Mouse (Mus musculus): ENCODE data around the gene Gtf2ird1. TPM values are rescaled to one million over a fixed set of nuclear protein-coding genes. Genes with fewer than 3 reads are reported as not detected.

Gtf2ird1 gene
- total RNA-seq, 2 experiments from 2014 or later = 28.0 to 35.0 TPM

DNA sequence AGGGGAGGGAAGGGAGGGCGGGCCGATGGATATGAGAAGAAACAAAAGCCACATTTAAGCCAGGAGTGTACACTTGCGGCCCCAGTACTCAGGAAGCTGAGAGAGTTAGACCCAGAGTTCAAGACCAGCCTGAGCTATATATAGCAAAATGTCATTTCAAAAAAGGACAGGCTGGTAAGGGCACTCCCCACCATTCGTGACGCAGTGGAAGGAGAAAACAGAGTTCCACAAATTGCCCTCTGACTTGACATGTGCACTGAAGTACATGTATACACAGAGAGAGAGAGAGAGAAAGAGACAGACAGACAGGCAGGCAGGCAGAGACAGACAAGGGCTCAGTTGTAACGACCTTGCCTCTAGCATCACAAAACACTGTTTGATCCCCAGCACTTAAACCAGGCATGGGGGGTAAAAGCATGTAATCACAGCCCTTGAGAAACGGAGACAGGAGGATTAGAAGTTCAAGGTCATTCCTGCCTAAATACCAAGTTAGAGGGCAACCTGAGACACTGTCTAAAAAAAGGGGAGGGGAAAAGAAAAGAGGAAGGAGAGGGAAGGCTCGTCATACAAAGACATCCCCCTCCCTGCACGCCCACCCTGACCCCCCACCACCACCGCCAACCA, 11.2 kb downstream of the Gtf2ird1 start:
- DNase-seq (ENCODE audit: low spot score in 2 of 2) = no peak

DNA sequence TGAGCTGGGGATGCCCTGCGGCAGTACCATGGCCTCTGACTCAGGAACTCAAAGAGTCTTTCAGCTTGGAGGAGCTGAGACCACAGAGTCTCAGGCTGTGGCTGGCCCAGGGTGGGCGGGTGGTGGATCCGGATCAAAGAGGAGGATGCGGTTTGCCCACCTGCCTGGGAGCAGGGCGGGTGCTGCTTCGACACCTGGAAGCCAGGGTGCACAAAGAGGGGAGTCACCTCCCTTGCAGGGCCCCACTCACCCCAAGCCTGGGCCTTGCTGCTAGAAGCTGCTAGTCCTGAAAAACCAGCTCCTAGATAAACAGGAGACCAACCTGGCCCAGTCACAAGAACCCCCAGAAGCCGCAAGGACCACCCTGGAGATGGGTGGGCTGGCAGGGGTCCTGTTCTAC, 12.0 kb downstream of the Gtf2ird1 start:
- DNase-seq (ENCODE audit: low spot score in 2 of 2) = no peak

- DNase-seq (ENCODE audit: low spot score in 2 of 2) = no peak
These were observed 14.4 kb downstream of the Gtf2ird1 start for GRCm38 (mm10) chr5:134442066-134442465.

- DNase-seq (ENCODE audit: low spot score in 2 of 2) = no peak
These were observed 15.4 kb downstream of the Gtf2ird1 start for GRCm38 (mm10) chr5:134441105-134441504.

DNA sequence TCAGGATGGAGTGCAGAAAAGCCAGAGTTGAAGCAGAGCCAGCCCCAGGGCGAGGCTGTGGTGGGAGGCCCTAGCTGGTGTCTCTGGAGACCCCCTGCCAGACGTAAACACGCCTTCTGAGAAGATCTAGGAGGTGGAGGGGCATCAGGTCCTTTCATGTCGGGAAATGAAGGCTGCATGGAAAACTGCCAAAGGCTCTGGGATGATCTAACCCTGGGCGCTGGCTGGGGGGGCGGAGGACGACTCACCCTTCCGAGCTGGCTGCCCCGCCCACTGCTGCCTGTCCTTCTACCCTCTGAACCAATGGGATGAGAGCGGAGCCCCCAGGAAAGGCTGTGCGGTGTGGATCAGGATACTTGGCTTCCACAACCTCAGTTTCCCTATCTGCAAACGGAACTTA, 16.4 kb downstream of the Gtf2ird1 start:
- no peak for DNase-seq (ENCODE audit: low spot score in 2 of 2)

- DNase-seq (ENCODE audit: low spot score in 2 of 2) = no peak
These were observed 17.0 kb downstream of the Gtf2ird1 start for GRCm38 (mm10) chr5:134439481-134439880.

DNA sequence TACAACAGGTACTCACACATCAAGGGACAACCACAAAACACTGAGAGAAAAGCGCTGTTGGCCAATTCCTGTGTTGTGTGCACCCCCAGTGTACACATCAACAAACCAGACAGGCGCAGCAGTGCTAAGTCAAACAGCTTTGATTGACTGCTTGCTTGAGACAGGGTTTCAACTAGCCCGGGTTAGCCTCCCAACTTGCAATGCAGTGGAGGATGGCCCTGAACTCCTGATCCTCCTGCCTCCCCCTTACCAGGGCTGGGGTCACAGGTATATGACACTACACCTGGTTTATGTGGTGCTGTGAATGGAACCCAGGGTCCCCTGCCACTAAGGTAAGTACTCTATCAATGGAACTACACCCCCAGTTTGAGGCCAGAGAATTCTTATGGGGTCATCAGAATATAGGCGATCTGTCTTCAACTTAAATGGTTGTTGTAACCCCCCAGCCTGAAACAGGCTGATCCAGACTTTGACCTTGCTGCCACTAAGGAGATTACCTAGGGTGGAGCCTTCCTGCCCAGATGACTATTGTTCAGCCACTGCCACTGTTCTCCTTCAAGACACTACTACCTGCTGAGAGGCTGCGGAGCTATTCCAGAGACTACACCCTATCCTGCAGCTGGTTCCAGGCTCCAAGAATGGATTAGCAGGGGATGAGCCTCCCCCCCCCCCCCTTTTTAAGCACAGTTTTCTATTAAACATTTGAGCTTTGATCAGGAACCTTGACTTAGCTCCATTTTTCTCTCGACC, 17.7 kb downstream of the Gtf2ird1 start:
- DNase-seq (ENCODE audit: low spot score in 2 of 2) = no peak

GRCm38 (mm10) chr5:134437459-134437827, 19.1 kb downstream of the Gtf2ird1 start:
- peak; percentile 26 to 36 for DNase-seq (ENCODE audit: low spot score in 2 of 2)

GRCm38 (mm10) chr5:134436782-134437458, 19.6 kb downstream of the Gtf2ird1 start:
- DNase-seq (ENCODE audit: low spot score in 2 of 2) = no peak

DNA sequence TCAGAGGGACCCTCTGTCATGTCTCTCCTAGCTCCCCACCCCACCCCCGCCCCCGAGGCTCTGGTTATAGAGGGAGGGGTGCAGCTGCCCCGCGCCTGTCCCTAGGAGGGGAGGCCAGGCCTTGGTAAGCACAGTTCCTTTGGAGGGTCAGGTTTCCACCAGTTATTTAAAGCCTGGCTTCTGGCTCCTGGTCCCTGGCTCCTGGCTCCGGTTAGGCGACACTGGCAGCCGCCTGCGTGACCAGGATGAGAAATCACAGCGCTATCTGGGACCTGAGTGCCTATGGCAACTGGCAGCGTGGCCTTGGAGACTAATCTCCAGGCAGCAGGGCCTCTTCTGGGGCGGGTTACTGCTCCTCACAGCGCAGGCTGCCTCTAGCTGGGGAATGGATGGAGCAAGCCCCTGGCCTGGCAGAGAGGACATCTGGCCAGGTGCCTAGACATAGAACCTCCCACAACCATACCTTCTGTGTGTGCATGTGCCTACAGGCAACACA, 20.6 kb downstream of the Gtf2ird1 start:
- DNase-seq (ENCODE audit: low spot score in 2 of 2) = peak; percentile 31 to 38

- no peak for DNase-seq (ENCODE audit: low spot score in 2 of 2)
These were observed 23.4 kb downstream of the Gtf2ird1 start for GRCm38 (mm10) chr5:134433137-134433536.

DNA sequence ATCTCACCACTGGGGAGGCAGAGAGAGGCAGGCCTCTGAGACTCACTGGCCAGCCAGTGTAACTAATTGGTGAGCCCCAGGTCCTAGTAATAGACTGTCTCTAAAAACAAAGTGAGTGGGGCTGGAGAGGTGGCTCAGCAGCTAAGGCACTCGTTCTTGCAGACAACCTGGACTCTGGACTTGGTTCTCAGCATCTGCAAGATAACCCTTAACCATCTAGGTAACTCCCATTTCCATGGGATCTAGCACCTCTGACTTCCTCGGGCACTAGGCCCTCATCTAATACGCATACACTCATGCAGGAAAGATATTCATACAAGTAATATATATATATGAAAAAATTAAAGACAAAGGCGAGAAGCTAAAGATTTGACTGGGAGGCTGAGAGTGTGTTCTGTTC, 26.4 kb downstream of the Gtf2ird1 start:
- no peak for DNase-seq (ENCODE audit: low spot score in 2 of 2)

DNA sequence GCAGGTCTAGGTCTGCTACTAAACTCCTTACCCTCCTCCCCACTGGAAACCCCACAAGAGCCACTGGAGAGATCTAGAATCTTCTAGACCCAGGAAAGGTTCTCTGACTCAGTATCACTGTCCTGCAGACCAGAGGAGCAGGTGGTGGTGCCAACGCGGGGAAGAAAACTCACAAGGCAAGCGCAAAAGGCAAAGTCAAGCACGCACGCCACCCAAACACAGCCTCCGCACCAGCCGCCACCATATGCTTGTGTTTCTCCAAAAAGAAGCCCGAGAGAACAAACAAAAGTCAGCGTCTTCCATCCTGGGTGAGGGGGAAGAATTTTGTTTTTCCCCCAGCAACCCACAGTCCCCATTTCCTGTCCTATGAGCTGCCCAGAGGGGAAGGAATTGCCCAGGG, 28.9 kb downstream of the Gtf2ird1 start:
- peak in 1 of 2 experiments; percentile 30 for DNase-seq (ENCODE audit: low spot score in 2 of 2)

DNA sequence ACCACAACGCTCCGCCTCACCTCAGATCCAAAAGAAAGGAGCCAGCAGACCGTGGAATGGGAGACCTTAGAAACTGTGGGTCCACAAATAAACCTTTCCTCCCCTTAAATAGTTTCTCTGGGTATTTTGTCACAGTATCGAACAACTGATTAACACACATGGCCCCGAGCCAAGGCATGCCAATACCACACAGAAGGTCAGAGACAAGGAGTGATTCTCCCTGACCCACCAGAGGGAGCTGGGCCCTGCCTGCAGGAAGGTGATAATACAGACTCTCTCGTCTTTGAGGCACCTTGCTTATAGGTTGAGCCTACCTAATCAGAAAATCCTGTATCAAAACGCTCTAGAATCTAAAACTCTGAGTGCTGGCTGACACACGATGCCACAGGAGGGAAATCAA, 30.9 kb downstream of the Gtf2ird1 start:
- DNase-seq (ENCODE audit: low spot score in 2 of 2) = no peak

DNA sequence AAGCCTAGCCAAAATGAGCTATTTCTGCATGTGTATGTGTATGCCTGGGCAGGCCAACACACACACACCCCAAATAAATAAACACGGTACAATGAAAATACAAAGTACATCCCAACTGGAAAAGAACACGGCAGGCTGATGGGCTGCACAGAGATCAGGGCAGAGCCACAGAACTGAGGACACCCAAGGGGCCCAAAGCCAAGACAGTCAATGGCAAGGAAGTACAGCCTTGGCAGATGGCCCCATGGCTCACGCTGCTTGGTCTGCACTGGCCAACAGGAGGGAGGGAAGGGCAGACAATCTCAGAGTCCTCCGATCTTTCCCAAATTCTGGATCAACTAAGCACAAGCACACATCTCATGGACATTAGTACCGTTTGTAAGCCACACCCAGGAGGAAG, 32.6 kb downstream of the Gtf2ird1 start:
- peak; percentile 28 to 57 for DNase-seq (ENCODE audit: low spot score in 2 of 2)

DNA sequence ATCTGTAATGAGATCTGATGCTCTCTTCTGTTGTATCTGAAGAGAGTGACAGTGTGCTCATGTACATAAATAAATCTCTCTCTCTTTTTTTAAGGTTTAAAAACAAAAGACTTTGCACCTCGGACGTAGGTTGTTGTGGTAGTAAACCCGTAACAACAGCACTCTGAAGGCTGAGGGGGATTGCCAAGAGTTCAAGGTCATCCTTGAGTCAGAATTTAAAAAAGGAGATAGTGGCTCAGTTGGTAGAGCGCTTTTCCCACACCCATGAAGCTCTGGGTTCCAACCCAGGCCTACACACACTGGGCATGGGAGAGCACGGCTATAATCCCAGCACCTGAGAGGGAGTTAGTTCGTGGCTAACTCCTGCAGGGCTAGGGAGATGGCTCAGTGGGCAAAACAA, 33.1 kb downstream of the Gtf2ird1 start:
- no peak for DNase-seq (ENCODE audit: low spot score in 2 of 2)

DNA sequence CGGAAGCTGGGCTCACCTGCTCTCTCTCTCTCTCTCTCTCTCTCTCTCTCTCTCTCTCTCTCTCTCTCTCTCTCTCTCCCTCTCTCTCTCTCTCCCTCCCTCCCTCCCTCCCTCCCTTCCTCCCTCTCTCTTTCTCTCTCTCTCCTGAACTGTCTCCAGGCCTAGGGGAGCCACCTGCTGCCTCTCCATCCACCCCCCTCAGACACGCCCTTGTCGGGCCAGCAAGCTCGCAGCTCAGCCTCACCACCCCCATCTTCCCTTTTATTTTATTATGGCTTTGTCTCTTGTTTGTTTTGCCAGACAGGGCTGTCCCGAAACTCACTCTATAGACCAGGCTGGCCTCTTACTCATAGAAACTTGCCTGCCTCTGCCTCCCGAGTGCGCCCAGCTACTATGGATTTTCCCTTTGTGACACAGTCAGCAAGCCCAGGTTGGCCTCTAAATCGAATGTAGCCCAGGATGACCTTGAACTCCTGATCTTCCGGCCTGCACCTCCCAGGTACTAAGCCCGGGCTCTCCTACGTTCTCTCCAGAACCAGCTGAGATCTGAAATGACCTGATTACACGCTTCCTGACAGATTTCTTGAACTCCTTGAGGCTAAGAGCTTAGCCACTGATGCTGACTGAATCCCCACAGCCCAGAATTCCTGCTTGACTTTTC, 34.1 kb downstream of the Gtf2ird1 start:
- DNase-seq (ENCODE audit: low spot score in 2 of 2) = no peak

GRCm38 (mm10) chr5:134421061-134421460, 35.5 kb downstream of the Gtf2ird1 start:
- DNase-seq (ENCODE audit: low spot score in 2 of 2) = peak in 1 of 2 experiments; percentile 40

DNA sequence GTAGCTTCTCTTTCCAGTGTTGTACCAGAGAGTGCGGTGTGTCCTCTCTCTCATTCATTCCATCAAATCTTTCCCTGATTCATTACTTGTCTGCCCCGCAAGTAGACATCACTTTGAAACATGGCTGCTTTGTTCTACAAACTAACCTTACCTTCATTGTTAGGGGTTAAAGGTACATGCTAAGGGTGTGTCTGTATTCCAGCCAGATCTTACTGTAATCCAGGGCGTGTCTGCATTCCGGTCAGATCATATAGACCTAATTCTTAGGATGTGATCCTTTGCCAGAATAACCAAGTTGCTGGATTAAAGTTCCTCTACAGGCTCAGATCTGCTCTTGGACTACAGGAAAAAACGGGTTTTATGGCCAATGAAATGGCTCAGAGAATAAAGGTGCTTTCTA, 36.8 kb downstream of the Gtf2ird1 start:
- DNase-seq (ENCODE audit: low spot score in 2 of 2) = no peak

- DNase-seq (ENCODE audit: low spot score in 2 of 2) = no peak
These were observed 38.0 kb downstream of the Gtf2ird1 start for GRCm38 (mm10) chr5:134418315-134419074.

- DNase-seq (ENCODE audit: low spot score in 2 of 2) = no peak
These were observed 44.2 kb downstream of the Gtf2ird1 start for GRCm38 (mm10) chr5:134412341-134412740.
